Mouse (Mus musculus): ENCODE measurements around the gene Gm49711. TPM values are rescaled to one million over a fixed set of nuclear protein-coding genes. Genes with fewer than 3 reads are reported as not detected.

Gm49711 gene
- polyA plus RNA-seq, 1 experiment: 0.08 TPM

DNA sequence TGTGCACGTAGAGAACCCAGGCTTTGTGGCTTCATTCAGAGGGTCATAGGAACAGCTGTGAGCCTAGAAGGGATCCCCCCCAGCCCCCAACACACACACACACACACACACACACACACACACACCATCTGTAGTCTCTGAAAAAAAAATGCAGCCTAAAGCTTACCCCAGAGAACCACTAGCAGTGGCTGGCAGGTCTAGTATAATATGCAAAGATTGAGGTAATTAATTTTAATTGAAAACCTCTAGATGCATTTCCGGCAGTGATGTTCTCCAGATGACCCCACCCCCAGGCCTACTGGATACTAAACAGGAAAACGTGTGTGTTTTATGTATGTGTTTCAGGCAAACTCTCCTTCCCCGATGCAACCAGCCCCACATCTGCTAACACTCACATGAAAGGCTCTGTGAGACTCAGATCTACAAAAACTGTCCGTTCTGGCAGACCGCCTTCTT lies 172.4 kb downstream of the Gm49711 start:
- no peak overlapping the region for H3K4me3 ChIP-seq (ENCODE audit: insufficient read depth, low read length)
- no peak overlapping the region for H3K27ac ChIP-seq (ENCODE audit: insufficient read depth, low read length)
- H3K4me1 ChIP-seq (ENCODE audit: control insufficient read depth, insufficient read depth, low read length): no peaks in the 10 kb centered on the region
- TF ChIP-seq CTCF (IDR thresholded peaks at IDR 0.05; ENCODE audit: extremely low read depth, insufficient read depth, low read length): no peak
- no peak for TF ChIP-seq POLR2A (IDR thresholded peaks at IDR 0.05; ENCODE audit: extremely low read depth, insufficient read depth, low read length)

GRCm38 (mm10) chr16:92234530-92234929 lies 176.4 kb downstream of the Gm49711 start:
- TF ChIP-seq CTCF (IDR thresholded peaks at IDR 0.05; ENCODE audit: extremely low read depth, insufficient read depth, low read length) (no peak), POLR2A (IDR thresholded peaks at IDR 0.05; ENCODE audit: extremely low read depth, insufficient read depth, low read length) (no peak)
- H3K27ac ChIP-seq (ENCODE audit: insufficient read depth, low read length): no peak overlapping the region

DNA sequence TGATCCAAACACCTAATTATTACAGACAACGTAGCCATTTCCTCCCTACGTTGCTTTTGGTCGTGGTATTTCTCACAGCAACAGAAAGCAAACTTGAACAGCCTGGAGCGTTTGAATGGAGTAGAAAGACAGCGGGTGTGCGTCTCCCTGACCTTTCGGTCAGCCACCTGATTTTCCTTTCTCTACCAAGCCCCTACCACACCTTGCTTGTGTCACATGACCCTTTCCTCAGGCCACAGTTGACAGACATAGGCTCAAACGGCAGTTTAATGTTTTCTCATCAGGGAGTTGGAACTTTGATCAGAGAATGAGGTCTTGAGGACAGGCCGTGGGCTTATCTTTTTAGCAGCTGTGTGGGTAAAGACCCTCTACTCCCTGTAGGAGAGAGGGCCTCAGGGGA lies 177.1 kb downstream of the Gm49711 start:
- TF ChIP-seq POLR2A (IDR thresholded peaks at IDR 0.05; ENCODE audit: extremely low read depth, insufficient read depth, low read length) (no peak), CTCF (IDR thresholded peaks at IDR 0.05; ENCODE audit: extremely low read depth, insufficient read depth, low read length) (no peak)
- Histone ChIP-seq H3K4me1 (ENCODE audit: control insufficient read depth, insufficient read depth, low read length) (no peaks in the 10 kb centered on the region), H3K27ac (ENCODE audit: insufficient read depth, low read length) (no peak overlapping the region), H3K4me3 (ENCODE audit: insufficient read depth, low read length) (no peak overlapping the region)

More at GRCm38 (mm10) chr16:92234530-92234929, 176.4 kb downstream of the Gm49711 start:
- H3K4me1 ChIP-seq (ENCODE audit: control insufficient read depth, insufficient read depth, low read length): no peaks in the 10 kb centered on the region
- no peak overlapping the region for H3K4me3 ChIP-seq (ENCODE audit: insufficient read depth, low read length)

Other genes starting within 250 kb of the Gm49711 start
- 50.0 and 51.8 TPM in 2 replicates for gene Mrps6, start within 50 bp of the Gm49711 start, polyA plus RNA-seq (2012; rRNA removed)
- gene Slc5a3, start within 50 bp of the Gm49711 start, polyA plus RNA-seq (2012; rRNA removed): 5.0 and 5.1 TPM in 2 replicates
- gene Kcne2, start 234.1 kb downstream of the Gm49711 start, polyA plus RNA-seq (2012; rRNA removed): 0.33 and 0.38 TPM in 2 replicates
- 26.7 and 30.2 TPM in 2 replicates for gene Smim11, start 243.0 kb downstream of the Gm49711 start, polyA plus RNA-seq (2012; rRNA removed)

Data from cortical plate, adult 2 months (tissue).